Mouse (Mus musculus): ENCODE results near the gene Olfr957.

Olfr957 gene

GRCm38 (mm10) chr9:39515531-39515930 is at the start of gene Olfr957:
Gene Olfr957, minus strand, starts transcription at chr9:39515809.
- DNase-seq: no peak

GRCm38 (mm10) chr9:39558349-39558647 is 42.7 kb upstream of the Olfr957 start:
- DNase-seq: no peak

GRCm38 (mm10) chr9:39557529-39558348 is 42.1 kb upstream of the Olfr957 start:
- DNase-seq: no peak

- DNase-seq: no peak
Observed at GRCm38 (mm10) chr9:39553946-39554345, 38.3 kb upstream of the Olfr957 start, which contains the start of gene Olfr958. Gene Olfr958, minus strand, starts transcription at chr9:39554054.

GRCm38 (mm10) chr9:39550806-39551205 is 35.2 kb upstream of the Olfr957 start:
- DNase-seq: no peak

GRCm38 (mm10) chr9:39523616-39524285 is 8.1 kb upstream of the Olfr957 start:
- no peak for DNase-seq

- DNase-seq: no peak
Observed at GRCm38 (mm10) chr9:39518595-39518994, 3.0 kb upstream of the Olfr957 start.

- no peak for DNase-seq
Observed at GRCm38 (mm10) chr9:39509412-39509811, 6.2 kb downstream of the Olfr957 start.

GRCm38 (mm10) chr9:39508998-39509397 is 6.6 kb downstream of the Olfr957 start:
- DNase-seq: no peak

GRCm38 (mm10) chr9:39493895-39494294 is 21.7 kb downstream of the Olfr957 start, which contains the start of gene Olfr44:
Gene Olfr44, minus strand, starts transcription at chr9:39493995.
- DNase-seq: no peak

- DNase-seq: no peak
Observed at GRCm38 (mm10) chr9:39471844-39472243, 43.8 kb downstream of the Olfr957 start, which contains the start of gene Olfr955. Gene Olfr955, minus strand, starts transcription at chr9:39471944.

Measured in thymus, postnatal 36 days (tissue).